Mouse (Mus musculus) spleen, embryonic (tissue): ENCODE measurements around the gene Dppa2.
"Not testable (repeated sequence)": the region's sequence is repeated elsewhere in the genome, so short reads cannot be mapped to it uniquely, and the experiment has no call there.

Experiments
- CTCF ChIA-PET: fragments of 350-600 bp; sonication (Branson Sonifier 250); formaldehyde crosslinking; loops from one replicate; lab custom pipeline; 2022; lab: Charles Lee

Dppa2 gene

GRCm38 (mm10) chr16:48303509-48303908 is at the start of gene Dppa2:
Gene Dppa2 (plus strand): TSS chr16:48303908.
- CTCF ChIA-PET, result no interaction called here

GRCm38 (mm10) chr16:48254584-48254983 is 49.1 kb upstream of the Dppa2 start:
- CTCF ChIA-PET, result no interaction called here

GRCm38 (mm10) chr16:48259519-48259918 is 44.2 kb upstream of the Dppa2 start:
- CTCF ChIA-PET, result no interaction called here

GRCm38 (mm10) chr16:48262901-48263300 is 40.8 kb upstream of the Dppa2 start:
- CTCF ChIA-PET, result no interaction called here

- CTCF ChIA-PET, result no interaction called here
These were observed 37.9 kb upstream of the Dppa2 start for GRCm38 (mm10) chr16:48265856-48266255.

GRCm38 (mm10) chr16:48276940-48277339 is 26.8 kb upstream of the Dppa2 start:
- CTCF ChIA-PET, result no interaction called here

- CTCF ChIA-PET, result no interaction called here
These were observed 22.8 kb upstream of the Dppa2 start for GRCm38 (mm10) chr16:48280883-48281282.

GRCm38 (mm10) chr16:48282801-48283200 is 20.9 kb upstream of the Dppa2 start:
- CTCF ChIA-PET, result no interaction called here

- CTCF ChIA-PET, result no interaction called here
These were observed 20.2 kb upstream of the Dppa2 start, which contains the start of gene Dppa4 for GRCm38 (mm10) chr16:48283517-48283916. Gene Dppa4 (plus strand): TSS chr16:48283733.

- CTCF ChIA-PET, result no interaction called here
These were observed 18.2 kb upstream of the Dppa2 start for GRCm38 (mm10) chr16:48285517-48285916.

- CTCF ChIA-PET, result no interaction called here
These were observed 6.1 kb upstream of the Dppa2 start for GRCm38 (mm10) chr16:48297384-48298136.

- CTCF ChIA-PET, result no interaction called here
These were observed 3.8 kb upstream of the Dppa2 start for GRCm38 (mm10) chr16:48299884-48300283.

- CTCF ChIA-PET, result no interaction called here
These were observed 275 bp downstream of the Dppa2 start for GRCm38 (mm10) chr16:48303983-48304382.

GRCm38 (mm10) chr16:48308916-48309315 is 5.2 kb downstream of the Dppa2 start:
- CTCF ChIA-PET, result not testable (repeated sequence)

GRCm38 (mm10) chr16:48309912-48310630 is 6.4 kb downstream of the Dppa2 start:
- CTCF ChIA-PET, result no interaction called here

GRCm38 (mm10) chr16:48315294-48315693 is 11.6 kb downstream of the Dppa2 start:
- CTCF ChIA-PET, result interaction anchor here (0.6 kb wide), 1 partner anchor 1549 kb away, joined by 3 read pairs; no protein-coding TSS in a partner anchor

GRCm38 (mm10) chr16:48320781-48321180 is 17.1 kb downstream of the Dppa2 start:
- CTCF ChIA-PET, result no interaction called here

- CTCF ChIA-PET, result no interaction called here
These were observed 19.4 kb downstream of the Dppa2 start for GRCm38 (mm10) chr16:48323133-48323532.

GRCm38 (mm10) chr16:48323602-48324345 is 20.1 kb downstream of the Dppa2 start:
- CTCF ChIA-PET, result no interaction called here

GRCm38 (mm10) chr16:48326903-48327302 is 23.2 kb downstream of the Dppa2 start:
- CTCF ChIA-PET, result no interaction called here

GRCm38 (mm10) chr16:48328420-48328819 is 24.7 kb downstream of the Dppa2 start:
- CTCF ChIA-PET, result no interaction called here

GRCm38 (mm10) chr16:48331822-48332221 is 28.1 kb downstream of the Dppa2 start:
- CTCF ChIA-PET, result no interaction called here
